Mouse (Mus musculus) midbrain, embryonic 13.5 days (tissue): Measurements from ENCODE around the gene Sema3g. TPM values are rescaled to one million over a fixed set of nuclear protein-coding genes. Genes with fewer than 3 reads are reported as not detected.

Source experiments
- ATAC-seq: fragments of 200-750 bp; cut with Nextera tagmentation; 2 replicates; pipeline ENCODE4 v1.8.0; 2017; ENCODE audit warnings: mild to moderate bottlenecking, moderate TSS enrichment, moderate library complexity
- H3K27ac ChIP-seq: fragments of 300-500 bp; sonication (generic); 2 replicates; pipeline ENCODE4 v1.5.1; 2015; ENCODE audit warnings: inconsistent platforms, mild to moderate bottlenecking, moderate library complexity
- H3K27me3 ChIP-seq: fragments of 300-500 bp; sonication (generic); 2 replicates; pipeline ENCODE4 v1.6.1; 2015; ENCODE audit warnings: mild to moderate bottlenecking, inconsistent platforms
- H3K36me3 ChIP-seq: fragments of 300-500 bp; sonication (generic); 2 replicates; pipeline ENCODE4 v1.6.1; 2015; ENCODE audit warnings: mild to moderate bottlenecking, inconsistent platforms
- H3K4me1 ChIP-seq: fragments of 300-500 bp; sonication (generic); replicated peaks from 2 replicates; pipeline ENCODE4 v1.6.1; 2015; ENCODE audit warnings: inconsistent platforms
- H3K4me2 ChIP-seq: fragments of 300-500 bp; sonication (generic); replicated peaks from 2 replicates; pipeline ENCODE4 v1.6.1; 2015; ENCODE audit warnings: moderate library complexity, mild to moderate bottlenecking, inconsistent platforms
- H3K4me3 ChIP-seq: fragments of 300-500 bp; sonication (generic); replicated peaks from 2 replicates; pipeline ENCODE4 v1.5.1; 2015; ENCODE audit warnings: mild to moderate bottlenecking, inconsistent platforms
- H3K9ac ChIP-seq: fragments of 300-500 bp; sonication (generic); replicated peaks from 2 replicates; pipeline ENCODE4 v1.6.1; 2015; ENCODE audit warnings: mild to moderate bottlenecking, inconsistent platforms
- H3K9me3 ChIP-seq: fragments of 300-500 bp; sonication (generic); 2 replicates; pipeline ENCODE4 v1.6.1; 2016; ENCODE audit warnings: mild to moderate bottlenecking, inconsistent platforms
- WGBS: fragments of 180-500 bp; shearing (Covaris S2); methylation state at CpG from one replicate; pipeline ENCODE4 v1.1.7; 2015; 5-methylcytosine and 5-hydroxymethylcytosine counted together
- polyA plus RNA-seq: library from polyadenylated mRNA; unstranded; fragments of >200 nt; fragmentation: Nextera tagmentation; extraction: Ambion mirVana; gene quantifications from 2 replicates; pipeline ENCODE4 v1.2.1, GENCODE M21; 2015

Gene Sema3g
- polyA plus RNA-seq, 1 experiment from 2014 or later: 0.83 TPM

GRCm38 (mm10) chr14:31237101-31237882, 19.6 kb downstream of the Sema3g start:
- WGBS: 83% methylated on average over 7 of the region's 7 CpGs
- no peak overlapping the region for H3K27ac ChIP-seq
- ATAC-seq: no peak

GRCm38 (mm10) chr14:31240528-31240927, 22.9 kb downstream of the Sema3g start:
- no peaks in the 10 kb centered on the region for H3K27me3 ChIP-seq
- 82% methylated on average over 3 of the region's 3 CpGs for WGBS
- ATAC-seq: no peak

More at GRCm38 (mm10) chr14:31237101-31237882, 19.6 kb downstream of the Sema3g start:
- no peak overlapping the region for H3K9ac ChIP-seq
- H3K27me3 ChIP-seq: no peaks in the 10 kb centered on the region
- H3K4me2 ChIP-seq: no peak overlapping the region
- 0 out of 2 replicates have a peak, but pooled peaks cover 3% of the 10 kb centered on the region for H3K4me1 ChIP-seq
- H3K4me3 ChIP-seq: no peak overlapping the region
- H3K9me3 ChIP-seq: no peaks in the 10 kb centered on the region
- no peaks in the 10 kb centered on the region for H3K36me3 ChIP-seq

GRCm38 (mm10) chr14:31244777-31245176, 27.1 kb downstream of the Sema3g start:
- 80% methylated on average over 1 of the region's 1 CpGs for WGBS
- Histone ChIP-seq H3K4me3 (no peak overlapping the region), H3K27ac (no peak overlapping the region), H3K27me3 (no peaks in the 10 kb centered on the region), H3K36me3 (no peaks in the 10 kb centered on the region), H3K9me3 (no peaks in the 10 kb centered on the region), H3K4me2 (no peak overlapping the region), H3K9ac (no peak overlapping the region), H3K4me1 (no peaks in the 10 kb centered on the region)
- no peak for ATAC-seq

More at GRCm38 (mm10) chr14:31240528-31240927, 22.9 kb downstream of the Sema3g start:
- Histone ChIP-seq H3K4me3 (no peak overlapping the region), H3K9ac (no peak overlapping the region), H3K27ac (no peak overlapping the region), H3K4me1 (no peaks in the 10 kb centered on the region), H3K9me3 (no peaks in the 10 kb centered on the region), H3K4me2 (no peak overlapping the region), H3K36me3 (no peaks in the 10 kb centered on the region)

- Histone ChIP-seq H3K27me3 (no peaks in the 10 kb centered on the region), H3K27ac (no peak overlapping the region), H3K36me3 (no peaks in the 10 kb centered on the region), H3K9me3 (no peaks in the 10 kb centered on the region), H3K4me1 (peaks cover 5% of the 10 kb centered on the region), H3K9ac (no peak overlapping the region; the same call in 1 of the 2 replicates), H3K4me3 (no peak overlapping the region), H3K4me2 (no peak overlapping the region)
- 91% methylated on average over 1 of the region's 1 CpGs for WGBS
- no peak for ATAC-seq
These were observed 28.3 kb downstream of the Sema3g start for GRCm38 (mm10) chr14:31245946-31246345.

- ATAC-seq: no peak
- Histone ChIP-seq H3K9me3 (no peaks in the 10 kb centered on the region), H3K4me2 (no peak overlapping the region), H3K27ac (no peak overlapping the region), H3K9ac (no peak overlapping the region), H3K4me1 (peaks cover 19% of the 10 kb centered on the region), H3K36me3 (peaks cover 6% of the 10 kb centered on the region), H3K4me3 (no peak overlapping the region), H3K27me3 (no peaks in the 10 kb centered on the region)
- 95% methylated on average over 6 of the region's 6 CpGs for WGBS
These were observed 30.7 kb downstream of the Sema3g start for GRCm38 (mm10) chr14:31248396-31248795.

- H3K27me3 ChIP-seq: no peaks in the 10 kb centered on the region
- H3K4me1 ChIP-seq: peaks cover 19% of the 10 kb centered on the region
- ATAC-seq: peak; percentile 22
- H3K36me3 ChIP-seq: peaks cover 27% of the 10 kb centered on the region
- peak overlapping the region; percentile 86 for H3K4me2 ChIP-seq
- H3K27ac ChIP-seq: peak overlapping the region; percentile 93
- 20% methylated on average over 38 of the region's 38 CpGs for WGBS
- no peaks in the 10 kb centered on the region for H3K9me3 ChIP-seq
- peak overlapping the region; percentile 98 for H3K9ac ChIP-seq
- H3K4me3 ChIP-seq: peak overlapping the region; percentile 86
These were observed 32.8 kb downstream of the Sema3g start for GRCm38 (mm10) chr14:31250222-31251083.

- ATAC-seq: peak; percentile 93
- Histone ChIP-seq H3K4me2 (peak within 1 kb of the TSS; percentile 86), H3K9me3 (no peaks in the 10 kb centered on the region), H3K27ac (peak within 1 kb of the TSS; percentile 93), H3K4me3 (peak within 1 kb of the TSS; percentile 86), H3K27me3 (no peaks in the 10 kb centered on the region), H3K4me1 (peaks cover 19% of the 10 kb centered on the region), H3K36me3 (peaks cover 34% of the 10 kb centered on the region), H3K9ac (peak within 1 kb of the TSS; percentile 98)
- WGBS: under 1% methylated on average over 75 of the region's 75 CpGs
These were observed 33.5 kb downstream of the Sema3g start, which contains the start of the genes Phf7 and Bap1 for GRCm38 (mm10) chr14:31251084-31251604. Phf7 (minus strand) TSS chr14:31251317. Bap1 (plus strand) TSS chr14:31251450.

GRCm38 (mm10) chr14:31251626-31252025, 34.0 kb downstream of the Sema3g start:
- ATAC-seq: no peak; the same call in 1 of the 2 replicates
- H3K27me3 ChIP-seq: no peaks in the 10 kb centered on the region
- H3K4me1 ChIP-seq: peaks cover 19% of the 10 kb centered on the region
- peak overlapping the region; percentile 86 for H3K4me3 ChIP-seq
- peak overlapping the region; percentile 86 for H3K4me2 ChIP-seq
- H3K9ac ChIP-seq: peak overlapping the region; percentile 98
- 2% methylated on average over 18 of the region's 18 CpGs for WGBS
- H3K36me3 ChIP-seq: peaks cover 38% of the 10 kb centered on the region
- H3K27ac ChIP-seq: peak overlapping the region; percentile 93; the same call in 1 of the 2 replicates
- H3K9me3 ChIP-seq: no peaks in the 10 kb centered on the region

- WGBS: 91% methylated on average over 5 of the region's 5 CpGs
- Histone ChIP-seq H3K4me1 (peaks cover 19% of the 10 kb centered on the region), H3K9me3 (no peaks in the 10 kb centered on the region), H3K27me3 (no peaks in the 10 kb centered on the region), H3K36me3 (peaks cover 43% of the 10 kb centered on the region), H3K9ac (peak overlapping the region; percentile 98), H3K4me2 (peak overlapping the region; percentile 86), H3K4me3 (peak overlapping the region; percentile 86), H3K27ac (0 out of 2 replicates have a peak overlapping the region, but pooled peaks have one; percentile 93)
- no peak for ATAC-seq
These were observed 34.4 kb downstream of the Sema3g start for GRCm38 (mm10) chr14:31252091-31252490.

- no peaks in the 10 kb centered on the region for H3K9me3 ChIP-seq
- no peaks in the 10 kb centered on the region for H3K27me3 ChIP-seq
- 95% methylated on average over 14 of the region's 14 CpGs for WGBS
- H3K9ac ChIP-seq: no peak overlapping the region
- H3K27ac ChIP-seq: no peak overlapping the region
- no peak overlapping the region for H3K4me2 ChIP-seq
- no peak overlapping the region for H3K4me3 ChIP-seq
- H3K4me1 ChIP-seq: no peaks in the 10 kb centered on the region
- ATAC-seq: no peak
- peaks cover 98% of the 10 kb centered on the region for H3K36me3 ChIP-seq
These were observed 40.9 kb downstream of the Sema3g start for GRCm38 (mm10) chr14:31258476-31259050.

GRCm38 (mm10) chr14:31260374-31260773, 42.7 kb downstream of the Sema3g start:
- 97% methylated on average over 4 of the region's 4 CpGs for WGBS
- Histone ChIP-seq H3K4me3 (no peak overlapping the region), H3K4me1 (no peaks in the 10 kb centered on the region), H3K27ac (no peak overlapping the region), H3K36me3 (peaks cover 81% of the 10 kb centered on the region), H3K4me2 (no peak overlapping the region), H3K9ac (no peak overlapping the region), H3K27me3 (no peaks in the 10 kb centered on the region), H3K9me3 (no peaks in the 10 kb centered on the region)
- ATAC-seq: no peak
